Mouse (Mus musculus): ENCODE results near the gene Nr2f6.

Gene Nr2f6

GRCm38 (mm10) chr8:71394481-71394880 lies 12.7 kb upstream of the Nr2f6 start:
- in situ Hi-C loops (cut with MboI; ENCODE audit: low pct_unique_long_range_greater_than_20kb in 1 of 2, low sequenced_read_pairs in 2 of 2, unreplicated experiment in 1 of 2) = no loop called here

- in situ Hi-C loops (cut with MboI; ENCODE audit: low pct_unique_long_range_greater_than_20kb in 1 of 2, low sequenced_read_pairs in 2 of 2, unreplicated experiment in 1 of 2) = no loop called here
These were observed 11.1 kb upstream of the Nr2f6 start for GRCm38 (mm10) chr8:71392871-71393270.

GRCm38 (mm10) chr8:71392391-71392790 lies 10.6 kb upstream of the Nr2f6 start:
- in situ Hi-C loops (cut with MboI; ENCODE audit: low pct_unique_long_range_greater_than_20kb in 1 of 2, low sequenced_read_pairs in 2 of 2, unreplicated experiment in 1 of 2) = no loop called here

- in situ Hi-C loops (cut with MboI; ENCODE audit: low pct_unique_long_range_greater_than_20kb in 1 of 2, low sequenced_read_pairs in 2 of 2, unreplicated experiment in 1 of 2) = no loop called here
These were observed 9.9 kb upstream of the Nr2f6 start for GRCm38 (mm10) chr8:71391696-71392095.

GRCm38 (mm10) chr8:71388267-71388666 lies 6.5 kb upstream of the Nr2f6 start:
- in situ Hi-C loops (cut with MboI; ENCODE audit: low pct_unique_long_range_greater_than_20kb in 1 of 2, low sequenced_read_pairs in 2 of 2, unreplicated experiment in 1 of 2) = no loop called here

GRCm38 (mm10) chr8:71385212-71385835 lies 3.6 kb upstream of the Nr2f6 start:
- in situ Hi-C loops (cut with MboI; ENCODE audit: low pct_unique_long_range_greater_than_20kb in 1 of 2, low sequenced_read_pairs in 2 of 2, unreplicated experiment in 1 of 2) = no loop called here

GRCm38 (mm10) chr8:71383860-71384259 lies 2.1 kb upstream of the Nr2f6 start:
- in situ Hi-C loops (cut with MboI; ENCODE audit: low pct_unique_long_range_greater_than_20kb in 1 of 2, low sequenced_read_pairs in 2 of 2, unreplicated experiment in 1 of 2) = no loop called here

GRCm38 (mm10) chr8:71383396-71383795 lies 1.6 kb upstream of the Nr2f6 start:
- in situ Hi-C loops (cut with MboI; ENCODE audit: low pct_unique_long_range_greater_than_20kb in 1 of 2, low sequenced_read_pairs in 2 of 2, unreplicated experiment in 1 of 2) = no loop called here

GRCm38 (mm10) chr8:71381971-71382961 lies 506 bp upstream of the Nr2f6 start:
- in situ Hi-C loops (cut with MboI; ENCODE audit: low pct_unique_long_range_greater_than_20kb in 1 of 2, low sequenced_read_pairs in 2 of 2, unreplicated experiment in 1 of 2) = no loop called here

GRCm38 (mm10) chr8:71380178-71381171 lies 1.3 kb downstream of the Nr2f6 start:
- in situ Hi-C loops (cut with MboI; ENCODE audit: low pct_unique_long_range_greater_than_20kb in 1 of 2, low sequenced_read_pairs in 2 of 2, unreplicated experiment in 1 of 2) = no loop called here

GRCm38 (mm10) chr8:71379512-71380075 lies 2.2 kb downstream of the Nr2f6 start:
- in situ Hi-C loops (cut with MboI; ENCODE audit: low pct_unique_long_range_greater_than_20kb in 1 of 2, low sequenced_read_pairs in 2 of 2, unreplicated experiment in 1 of 2) = no loop called here

GRCm38 (mm10) chr8:71379008-71379407 lies 2.8 kb downstream of the Nr2f6 start:
- in situ Hi-C loops (cut with MboI; ENCODE audit: low pct_unique_long_range_greater_than_20kb in 1 of 2, low sequenced_read_pairs in 2 of 2, unreplicated experiment in 1 of 2) = no loop called here

- in situ Hi-C loops (cut with MboI; ENCODE audit: low pct_unique_long_range_greater_than_20kb in 1 of 2, low sequenced_read_pairs in 2 of 2, unreplicated experiment in 1 of 2) = no loop called here
These were observed 5.2 kb downstream of the Nr2f6 start for GRCm38 (mm10) chr8:71376423-71377030.

GRCm38 (mm10) chr8:71375581-71376422 lies 6.0 kb downstream of the Nr2f6 start:
- in situ Hi-C loops (cut with MboI; ENCODE audit: low pct_unique_long_range_greater_than_20kb in 1 of 2, low sequenced_read_pairs in 2 of 2, unreplicated experiment in 1 of 2) = no loop called here

GRCm38 (mm10) chr8:71374616-71375206 lies 7.0 kb downstream of the Nr2f6 start:
- in situ Hi-C loops (cut with MboI; ENCODE audit: low pct_unique_long_range_greater_than_20kb in 1 of 2, low sequenced_read_pairs in 2 of 2, unreplicated experiment in 1 of 2) = no loop called here

GRCm38 (mm10) chr8:71373000-71373399 lies 8.8 kb downstream of the Nr2f6 start:
- in situ Hi-C loops (cut with MboI; ENCODE audit: low pct_unique_long_range_greater_than_20kb in 1 of 2, low sequenced_read_pairs in 2 of 2, unreplicated experiment in 1 of 2) = no loop called here

GRCm38 (mm10) chr8:71372427-71372826 lies 9.3 kb downstream of the Nr2f6 start:
- in situ Hi-C loops (cut with MboI; ENCODE audit: low pct_unique_long_range_greater_than_20kb in 1 of 2, low sequenced_read_pairs in 2 of 2, unreplicated experiment in 1 of 2) = no loop called here
